Mouse (Mus musculus) kidney, adult 2 months (tissue): Measurements from ENCODE around the gene Gm1043.

ENCODE experiments used
- CTCF ChIP-seq: fragments of 200-500 bp; conservative IDR thresholded peaks from 2 replicates; pipeline ENCODE4 v1.5.1; 2011; ENCODE audit warnings: low read depth, mild to moderate bottlenecking, control low read depth, low read length, moderate library complexity, mixed read lengths; ENCODE audit not compliant: insufficient read depth, insufficient read length
- POLR2A ChIP-seq: fragments of 200-500 bp; IDR thresholded peaks from one replicate; pipeline ENCODE4 v1.6.1; 2011; ENCODE audit warnings: low read depth, low read length, control low read depth

GRCm38 (mm10) chr5:37225708-37226107 is 140.5 kb downstream of the Gm1043 start:
- no peak for TF ChIP-seq CTCF
- no peak for TF ChIP-seq POLR2A
